Mouse (Mus musculus) cerebellum, adult 2 months (tissue): ENCODE data around the gene Clasp1.

Experiments
- CTCF ChIP-seq: fragments of 200-500 bp; IDR thresholded peaks from 2 replicates; pipeline ENCODE4 v1.5.1; 2011; ENCODE audit warnings: low read depth, mild to moderate bottlenecking, control low read depth, low read length, moderate library complexity, borderline replicate concordance; ENCODE audit not compliant: insufficient read depth
- POLR2A ChIP-seq: fragments of 200-500 bp; IDR thresholded peaks from 2 replicates; pipeline ENCODE4 v1.6.1; 2011; ENCODE audit warnings: low read length, control low read depth, borderline replicate concordance; ENCODE audit not compliant: insufficient read depth

DNA sequence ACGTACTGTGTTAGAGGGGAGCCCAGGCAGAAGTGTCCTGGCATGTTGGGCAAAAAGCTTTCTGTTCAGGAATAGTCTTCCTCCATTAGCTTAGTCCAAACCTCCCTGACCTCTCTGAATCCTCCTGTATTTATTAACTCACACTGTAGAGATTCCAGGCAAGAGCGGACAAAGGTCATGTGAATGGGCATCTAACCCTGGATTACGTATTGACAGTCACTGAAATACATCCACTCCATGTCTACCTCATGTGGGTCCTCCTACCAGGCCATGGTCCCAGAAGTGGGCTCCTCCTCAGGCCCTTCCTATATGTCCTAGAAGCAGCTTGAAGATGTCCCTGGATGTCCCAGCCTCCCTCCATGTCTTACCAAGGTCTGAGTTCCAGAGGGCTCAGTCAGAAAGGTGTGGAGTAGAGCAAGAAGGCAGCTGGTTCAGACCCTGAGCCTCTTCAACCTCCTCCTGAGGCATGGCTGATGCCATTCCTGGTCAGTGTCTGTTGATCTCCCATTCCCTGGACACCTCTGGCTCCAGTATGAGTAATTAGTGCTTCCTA lies 224.8 kb downstream of the Clasp1 start:
- TF ChIP-seq CTCF = no peak
- TF ChIP-seq POLR2A = no peak
